Mouse (Mus musculus) skeletal muscle tissue, postnatal 0 days (tissue): Measurements from ENCODE around the gene Mrpl54. TPM values are rescaled to one million over a fixed set of nuclear protein-coding genes. Genes with fewer than 3 reads are reported as not detected.

Experiments used
- microRNA-seq, 2 experiments: library from miRNA; unstranded; fragments of <30 nt; microRNA quantifications; one replicate each; pipeline ENCODE4; 2016
- polyA plus RNA-seq: library from polyadenylated mRNA; unstranded; fragments of >200 nt; fragmentation: Nextera tagmentation; extraction: Ambion mirVana; gene quantifications from 2 replicates; pipeline ENCODE4 v1.2.1, GENCODE M21; 2015

The Mrpl54 gene
- 201 and 207 TPM in 2 replicates for polyA plus RNA-seq

GRCm38 (mm10) chr10:81266211-81267105 lies at the start of gene Mrpl54, which contains the start of gene Apba3:
Gene Mrpl54 (minus strand): TSS chr10:81266934.
Gene Apba3 (plus strand): TSS chr10:81266960.

DNA sequence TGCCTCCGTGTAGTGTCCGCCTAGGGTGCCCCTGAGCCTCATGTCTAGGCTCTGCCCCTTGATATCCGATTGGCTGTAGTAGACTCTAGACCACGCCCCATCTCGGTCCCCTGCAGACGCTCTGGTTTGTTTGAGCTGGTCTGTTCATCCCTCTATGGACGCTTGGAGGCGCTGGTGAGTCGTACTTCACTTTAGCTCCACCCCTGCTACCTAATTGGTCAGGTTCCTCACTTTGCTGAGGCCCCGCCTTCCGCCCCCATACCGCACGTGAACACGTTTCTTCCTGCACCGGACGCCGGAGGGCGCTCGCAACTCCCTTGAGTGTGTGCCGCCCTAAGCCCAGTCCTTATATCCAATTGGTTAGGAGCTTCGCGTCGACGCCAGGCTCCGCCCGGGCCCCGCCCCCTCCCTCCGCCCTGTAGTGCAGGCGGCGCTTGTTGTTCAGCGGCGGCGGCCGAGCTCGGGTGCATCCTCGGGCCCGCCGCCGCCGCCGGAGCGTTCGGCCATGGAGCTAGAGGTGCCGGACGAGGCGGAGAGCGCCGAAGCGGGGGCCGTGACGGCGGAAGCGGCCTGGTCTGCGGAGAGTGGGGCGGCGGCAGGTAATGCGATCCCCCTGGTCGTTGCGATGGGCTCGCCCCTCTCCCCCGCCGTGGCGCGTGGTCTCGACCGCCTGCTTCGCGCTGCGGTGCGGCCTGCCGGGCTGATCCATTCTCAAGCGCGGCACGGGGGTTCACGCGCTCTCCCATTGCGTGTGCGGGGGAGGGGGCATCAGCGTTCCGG lies 26.0 kb upstream of the Mrpl54 start, which contains the start of gene Pip5k1c:
Pip5k1c (plus strand) TSS at position 410 of the 780 bp plus-strand sequence.

GRCm38 (mm10) chr10:81291511-81292104 lies 24.9 kb upstream of the Mrpl54 start, which contains the start of gene Tjp3:
Gene Tjp3 (minus strand): TSS chr10:81291581.

GRCm38 (mm10) chr10:81252424-81253419 lies 14.0 kb downstream of the Mrpl54 start, which contains the start of gene Matk:
Gene Matk (plus strand): TSS chr10:81252935.

DNA sequence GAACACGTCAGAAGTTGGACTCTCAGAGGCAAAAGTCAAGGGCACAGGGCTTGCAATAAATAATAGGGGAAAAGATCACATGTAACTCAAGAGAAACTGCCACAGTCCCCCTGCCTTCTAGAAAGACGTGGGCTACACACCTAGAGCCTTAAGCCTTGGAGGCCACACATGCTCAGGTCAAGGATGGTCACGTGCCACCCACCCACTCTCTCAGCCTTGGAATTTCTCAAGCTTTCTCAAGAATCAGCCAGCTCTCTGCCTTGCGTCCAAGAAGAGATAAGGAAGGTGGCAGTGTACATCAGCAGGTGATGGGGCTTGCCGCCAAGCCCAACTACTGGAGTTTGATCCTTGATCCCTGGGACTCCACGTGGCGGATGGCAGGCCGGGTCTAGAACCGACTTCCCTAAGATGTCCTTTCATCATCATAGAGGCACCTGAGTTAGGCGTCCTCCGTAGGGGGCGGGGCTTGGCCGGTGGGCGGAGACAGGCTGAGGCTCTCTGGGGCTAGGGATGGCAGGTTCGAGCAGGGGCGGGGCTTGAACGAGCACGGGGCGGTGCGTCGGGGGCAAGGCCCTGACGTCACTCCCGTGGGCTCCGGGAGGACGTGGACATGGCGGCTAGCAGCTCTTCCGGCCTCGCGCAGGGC lies 34.0 kb downstream of the Mrpl54 start, which contains the start of gene Zfr2:
Zfr2 (plus strand) TSS at position 576 of the 646 bp plus-strand sequence.

DNA sequence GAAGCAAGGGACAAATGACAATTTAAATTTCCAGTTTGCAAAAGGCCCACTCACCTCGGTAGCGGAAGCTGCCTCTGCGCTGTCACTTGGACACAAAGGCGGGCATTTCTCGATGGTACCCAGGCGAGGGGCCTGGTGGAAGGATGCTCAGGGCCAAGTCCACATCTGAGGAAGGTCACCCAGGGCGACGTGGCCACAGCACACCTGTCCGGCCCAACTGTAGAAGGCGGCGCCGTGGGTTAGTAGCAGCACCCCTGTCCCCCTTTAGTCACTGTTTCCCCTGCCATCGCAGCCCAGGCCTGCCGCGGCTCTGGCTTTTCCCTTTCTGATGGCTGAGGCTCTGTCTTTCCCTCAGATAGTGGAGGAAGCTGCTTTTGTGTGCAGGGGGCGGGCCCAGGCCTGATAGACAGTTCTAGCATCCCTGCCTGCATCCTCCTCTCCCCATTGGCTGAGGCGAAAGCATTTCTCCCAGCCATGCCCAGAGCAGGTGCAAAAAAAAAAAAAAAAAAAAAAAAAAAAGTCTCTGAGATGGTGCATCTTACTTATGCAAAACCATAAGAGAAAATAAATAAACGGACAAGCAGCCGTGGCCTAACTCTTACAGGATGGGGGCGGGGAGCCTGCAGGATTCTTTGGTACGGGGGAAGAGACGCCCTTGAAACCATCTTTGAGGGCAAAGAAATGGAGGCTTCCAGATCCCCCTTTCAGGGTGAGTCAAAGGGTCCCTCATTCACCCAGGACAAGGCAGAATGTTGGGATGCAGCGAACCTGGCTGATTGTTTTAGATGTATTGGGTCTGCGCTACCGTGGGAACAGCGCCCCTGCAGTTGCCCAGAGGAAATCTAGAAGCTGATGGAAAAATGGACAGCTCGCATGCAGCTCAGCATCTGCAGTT lies 36.0 kb downstream of the Mrpl54 start, which contains the start of gene Atcay:
Atcay (minus strand) TSS at position 396 of the 895 bp plus-strand sequence.

Small RNA genes lying within 50 kb of the gene (microRNA-seq; reads per million reads assigned to microRNA genes)
- 2.5 to 3.6 reads per million in 2 experiments for gene Mir3057

Other genes with a start within 250 kb of the Mrpl54 start
- gene Diras1, start 241.3 kb downstream of the Mrpl54 start, polyA plus RNA-seq = 0.06 TPM in 1 of 2 replicates, not detected in the other
- 7.3 and 9.2 TPM in 2 replicates for gene Slc39a3, start 229.5 kb downstream of the Mrpl54 start, polyA plus RNA-seq
- 117 and 131 TPM in 2 replicates for gene Sgta, start 206.8 kb downstream of the Mrpl54 start, polyA plus RNA-seq
- 34.9 and 40.3 TPM in 2 replicates for gene Thop1, start 196.9 kb downstream of the Mrpl54 start, polyA plus RNA-seq
- gene Creb3l3, start 168.1 kb downstream of the Mrpl54 start, polyA plus RNA-seq = 0.54 and 1.2 TPM in 2 replicates
- 143 and 155 TPM in 2 replicates for gene Map2k2, start 161.0 kb downstream of the Mrpl54 start, polyA plus RNA-seq
- 29.7 and 34.0 TPM in 2 replicates for gene Zbtb7a, start 131.7 kb downstream of the Mrpl54 start, polyA plus RNA-seq
- 20.9 and 22.3 TPM in 2 replicates for gene Pias4, start 99.0 kb downstream of the Mrpl54 start, polyA plus RNA-seq
- 392 and 402 TPM in 2 replicates for gene Eef2, start 90.3 kb downstream of the Mrpl54 start, polyA plus RNA-seq
- 44.3 and 52.5 TPM in 2 replicates for gene Dapk3, start 83.9 kb downstream of the Mrpl54 start, polyA plus RNA-seq
- gene 4930442H23Rik, start 83.1 kb downstream of the Mrpl54 start, polyA plus RNA-seq = not detected in 2 replicates
- 2.9 and 4.7 TPM in 2 replicates for gene Nmrk2, start 64.9 kb downstream of the Mrpl54 start, polyA plus RNA-seq
- 0.26 and 0.45 TPM in 2 replicates for gene Atcay, start 36.1 kb downstream of the Mrpl54 start, polyA plus RNA-seq
- 2.3 and 2.5 TPM in 2 replicates for gene Zfr2, start 33.8 kb downstream of the Mrpl54 start, polyA plus RNA-seq
- gene Matk, start 14.0 kb downstream of the Mrpl54 start, polyA plus RNA-seq = 0.65 and 0.90 TPM in 2 replicates
- gene Apba3, start within 50 bp of the Mrpl54 start, polyA plus RNA-seq = 50.7 and 53.6 TPM in 2 replicates
- gene Tjp3, start 24.6 kb upstream of the Mrpl54 start, polyA plus RNA-seq = 0.47 and 0.58 TPM in 2 replicates
- gene Pip5k1c, start 26.0 kb upstream of the Mrpl54 start, polyA plus RNA-seq = 15.1 and 16.0 TPM in 2 replicates
- 11.0 and 15.5 TPM in 2 replicates for gene Cactin, start 54.2 kb upstream of the Mrpl54 start, polyA plus RNA-seq
- gene Tbxa2r, start 61.8 kb upstream of the Mrpl54 start, polyA plus RNA-seq = 7.3 and 7.8 TPM in 2 replicates
- gene Gipc3, start 76.3 kb upstream of the Mrpl54 start, polyA plus RNA-seq = 0.11 and 0.13 TPM in 2 replicates
- 38.4 and 47.5 TPM in 2 replicates for gene Hmg20b, start 83.5 kb upstream of the Mrpl54 start, polyA plus RNA-seq
- 5.9 and 8.0 TPM in 2 replicates for gene Mfsd12, start 90.6 kb upstream of the Mrpl54 start, polyA plus RNA-seq
- gene 4930404N11Rik, start 98.9 kb upstream of the Mrpl54 start, polyA plus RNA-seq = 0.27 and 0.37 TPM in 2 replicates
- 35.3 and 36.5 TPM in 2 replicates for gene Fzr1, start 111.6 kb upstream of the Mrpl54 start, polyA plus RNA-seq
- 70.2 and 72.8 TPM in 2 replicates for gene Dohh, start 117.5 kb upstream of the Mrpl54 start, polyA plus RNA-seq
- 1.2 and 1.4 TPM in 2 replicates for gene Gm48551, start 117.5 kb upstream of the Mrpl54 start, polyA plus RNA-seq
- gene Gm48552, start 122.1 kb upstream of the Mrpl54 start, polyA plus RNA-seq = 0.24 TPM in 2 replicates
- gene Smim24, start 126.1 kb upstream of the Mrpl54 start, polyA plus RNA-seq = 1.0 and 1.6 TPM in 2 replicates
- gene Nfic, start 188.7 kb upstream of the Mrpl54 start, polyA plus RNA-seq = 130 and 133 TPM in 2 replicates
- 0.09 TPM in 1 of 2 replicates, not detected in the other for gene Celf5, start 215.8 kb upstream of the Mrpl54 start, polyA plus RNA-seq
- 36.0 and 36.4 TPM in 2 replicates for gene Ncln, start 229.5 kb upstream of the Mrpl54 start, polyA plus RNA-seq
- gene S1pr4, start 233.2 kb upstream of the Mrpl54 start, polyA plus RNA-seq = 0.66 and 0.81 TPM in 2 replicates